Mouse (Mus musculus): Measurements from ENCODE around the gene Gm20388. TPM values are rescaled to one million over a fixed set of nuclear protein-coding genes. Genes with fewer than 3 reads are reported as not detected.

The Gm20388 gene
- total and polyA plus RNA-seq, 3 experiments: 0.02 to 0.05 TPM; not detected in 1

GRCm38 (mm10) chr8:123657826-123658225 is 3747.2 kb downstream of the Gm20388 start:
- Histone ChIP-seq H3K4me1 (ENCODE audit: insufficient read depth, low read depth, low read length) (no peaks in the 10 kb centered on the region), H3K36me3 (replicated peaks) (no peaks in the 10 kb centered on the region), H3K27me3 (ENCODE audit: insufficient read depth, low read length) (no peaks in the 10 kb centered on the region), H3K4me3 (ENCODE audit: low read depth, low read length) (no peak overlapping the region), H3K9me3 (replicated peaks) (peaks cover 65% of the 10 kb centered on the region)
- DNase-seq (ENCODE audit: low spot score) (no peak), ATAC-seq (ENCODE audit: extremely low read depth, insufficient number of reproducible peaks, low FRiP score, poor library complexity, severe bottlenecking) (no peak)
- TF ChIP-seq GATA2 (IDR thresholded peaks at IDR 0.05; ENCODE audit: borderline replicate concordance, low read depth, low read length): no peak
- no peak for TF ChIP-seq TAL1 (conservative IDR thresholded peaks at IDR 0.05; ENCODE audit: low read depth, low read length)
- no peak for TF ChIP-seq CTCF (IDR thresholded peaks at IDR 0.05; ENCODE audit: low read depth, low read length)
- TF ChIP-seq POLR2AphosphoS5 (IDR thresholded peaks at IDR 0.05; ENCODE audit: insufficient replicate concordance, low read depth, low read length): no peak
- TF ChIP-seq GATA1 (IDR thresholded peaks at IDR 0.05; ENCODE audit: borderline replicate concordance, low read length): no peak

GRCm38 (mm10) chr8:123659469-123660057 is 3748.9 kb downstream of the Gm20388 start:
- H3K9me3 ChIP-seq (replicated peaks): peaks cover 61% of the 10 kb centered on the region
- ATAC-seq (ENCODE audit: extremely low read depth, insufficient number of reproducible peaks, low FRiP score, poor library complexity, severe bottlenecking): no peak
- DNase-seq (ENCODE audit: low spot score): no peak
- no peaks in the 10 kb centered on the region for H3K4me1 ChIP-seq (ENCODE audit: insufficient read depth, low read depth, low read length)
- TF ChIP-seq GATA2 (IDR thresholded peaks at IDR 0.05; ENCODE audit: borderline replicate concordance, low read depth, low read length) (no peak), TAL1 (conservative IDR thresholded peaks at IDR 0.05; ENCODE audit: low read depth, low read length) (no peak), CTCF (IDR thresholded peaks at IDR 0.05; ENCODE audit: low read depth, low read length) (no peak), GATA1 (IDR thresholded peaks at IDR 0.05; ENCODE audit: borderline replicate concordance, low read length) (no peak), POLR2AphosphoS5 (IDR thresholded peaks at IDR 0.05; ENCODE audit: insufficient replicate concordance, low read depth, low read length) (no peak)
- H3K36me3 ChIP-seq (replicated peaks): no peaks in the 10 kb centered on the region
- H3K27me3 ChIP-seq (ENCODE audit: insufficient read depth, low read length): no peaks in the 10 kb centered on the region
- no peak overlapping the region for H3K4me3 ChIP-seq (ENCODE audit: low read depth, low read length)

- H3K4me1 ChIP-seq (ENCODE audit: insufficient read depth, low read depth, low read length): no peaks in the 10 kb centered on the region
- no peaks in the 10 kb centered on the region for H3K36me3 ChIP-seq (replicated peaks)
- TF ChIP-seq GATA2 (IDR thresholded peaks at IDR 0.05; ENCODE audit: borderline replicate concordance, low read depth, low read length): no peak
- no peak for TF ChIP-seq GATA1 (IDR thresholded peaks at IDR 0.05; ENCODE audit: borderline replicate concordance, low read length)
- no peak for TF ChIP-seq POLR2AphosphoS5 (IDR thresholded peaks at IDR 0.05; ENCODE audit: insufficient replicate concordance, low read depth, low read length)
- TF ChIP-seq TAL1 (conservative IDR thresholded peaks at IDR 0.05; ENCODE audit: low read depth, low read length): no peak
- TF ChIP-seq CTCF (IDR thresholded peaks at IDR 0.05; ENCODE audit: low read depth, low read length): no peak
- ATAC-seq (ENCODE audit: extremely low read depth, insufficient number of reproducible peaks, low FRiP score, poor library complexity, severe bottlenecking) (no peak), DNase-seq (ENCODE audit: low spot score) (no peak)
- no peaks in the 10 kb centered on the region for H3K27me3 ChIP-seq (ENCODE audit: insufficient read depth, low read length)
- H3K4me3 ChIP-seq (ENCODE audit: low read depth, low read length): no peak overlapping the region
- H3K9me3 ChIP-seq (replicated peaks): peaks cover 67% of the 10 kb centered on the region
These were observed 3750.9 kb downstream of the Gm20388 start for GRCm38 (mm10) chr8:123661515-123661914.

- H3K4me3 ChIP-seq (ENCODE audit: low read depth, low read length): no peak overlapping the region
- TF ChIP-seq POLR2AphosphoS5 (IDR thresholded peaks at IDR 0.05; ENCODE audit: insufficient replicate concordance, low read depth, low read length): no peak
- no peak for TF ChIP-seq GATA2 (IDR thresholded peaks at IDR 0.05; ENCODE audit: borderline replicate concordance, low read depth, low read length)
- TF ChIP-seq GATA1 (IDR thresholded peaks at IDR 0.05; ENCODE audit: borderline replicate concordance, low read length): no peak
- no peak for TF ChIP-seq TAL1 (conservative IDR thresholded peaks at IDR 0.05; ENCODE audit: low read depth, low read length)
- no peak for TF ChIP-seq CTCF (IDR thresholded peaks at IDR 0.05; ENCODE audit: low read depth, low read length)
- peaks cover 51% of the 10 kb centered on the region for H3K9me3 ChIP-seq (replicated peaks)
- DNase-seq (ENCODE audit: low spot score) (no peak), ATAC-seq (ENCODE audit: extremely low read depth, insufficient number of reproducible peaks, low FRiP score, poor library complexity, severe bottlenecking) (no peak)
- no peaks in the 10 kb centered on the region for H3K36me3 ChIP-seq (replicated peaks)
- no peaks in the 10 kb centered on the region for H3K4me1 ChIP-seq (ENCODE audit: insufficient read depth, low read depth, low read length)
- H3K27me3 ChIP-seq (ENCODE audit: insufficient read depth, low read length): no peaks in the 10 kb centered on the region
These were observed 3754.9 kb downstream of the Gm20388 start for GRCm38 (mm10) chr8:123665580-123665979.

- ATAC-seq (ENCODE audit: extremely low read depth, insufficient number of reproducible peaks, low FRiP score, poor library complexity, severe bottlenecking) (no peak), DNase-seq (ENCODE audit: low spot score) (no peak)
- peaks cover 56% of the 10 kb centered on the region for H3K9me3 ChIP-seq (replicated peaks)
- no peaks in the 10 kb centered on the region for H3K4me1 ChIP-seq (ENCODE audit: insufficient read depth, low read depth, low read length)
- no peak overlapping the region for H3K4me3 ChIP-seq (ENCODE audit: low read depth, low read length)
- H3K36me3 ChIP-seq (replicated peaks): no peaks in the 10 kb centered on the region
- H3K27me3 ChIP-seq (ENCODE audit: insufficient read depth, low read length): no peaks in the 10 kb centered on the region
- TF ChIP-seq POLR2AphosphoS5 (IDR thresholded peaks at IDR 0.05; ENCODE audit: insufficient replicate concordance, low read depth, low read length): no peak
- TF ChIP-seq GATA1 (IDR thresholded peaks at IDR 0.05; ENCODE audit: borderline replicate concordance, low read length): no peak
- TF ChIP-seq GATA2 (IDR thresholded peaks at IDR 0.05; ENCODE audit: borderline replicate concordance, low read depth, low read length): no peak
- TF ChIP-seq CTCF (IDR thresholded peaks at IDR 0.05; ENCODE audit: low read depth, low read length): no peak
- no peak for TF ChIP-seq TAL1 (conservative IDR thresholded peaks at IDR 0.05; ENCODE audit: low read depth, low read length)
These were observed 3756.2 kb downstream of the Gm20388 start for GRCm38 (mm10) chr8:123666832-123667231.

- Histone ChIP-seq H3K36me3 (replicated peaks) (no peaks in the 10 kb centered on the region), H3K4me3 (ENCODE audit: low read depth, low read length) (no peak overlapping the region)
- ATAC-seq (ENCODE audit: extremely low read depth, insufficient number of reproducible peaks, low FRiP score, poor library complexity, severe bottlenecking): no peak
These were observed 3758.0 kb downstream of the Gm20388 start for GRCm38 (mm10) chr8:123668681-123669080.

More at GRCm38 (mm10) chr8:123668681-123669080, 3758.0 kb downstream of the Gm20388 start:
- Histone ChIP-seq H3K4me1 (ENCODE audit: insufficient read depth, low read depth, low read length) (no peaks in the 10 kb centered on the region), H3K9me3 (replicated peaks) (peaks cover 59% of the 10 kb centered on the region), H3K27me3 (ENCODE audit: insufficient read depth, low read length) (peaks cover 2% of the 10 kb centered on the region; the same call in 1 of the 2 replicates)
- no peak for DNase-seq (ENCODE audit: low spot score)
- TF ChIP-seq POLR2AphosphoS5 (IDR thresholded peaks at IDR 0.05; ENCODE audit: insufficient replicate concordance, low read depth, low read length) (no peak), CTCF (IDR thresholded peaks at IDR 0.05; ENCODE audit: low read depth, low read length) (no peak), TAL1 (conservative IDR thresholded peaks at IDR 0.05; ENCODE audit: low read depth, low read length) (no peak), GATA2 (IDR thresholded peaks at IDR 0.05; ENCODE audit: borderline replicate concordance, low read depth, low read length) (no peak), GATA1 (IDR thresholded peaks at IDR 0.05; ENCODE audit: borderline replicate concordance, low read length) (no peak)

Measured in G1E (cell line).